Mouse (Mus musculus) right cerebral cortex, postnatal 10 days (tissue): ENCODE data around the gene Purb.

Source experiments
- DNase-seq, 2 experiments: peaks; one replicate each; pipeline ENCODE4 v3.0.0; 2021; ENCODE audit warnings: low spot score in 2 of 2

Purb gene

DNA sequence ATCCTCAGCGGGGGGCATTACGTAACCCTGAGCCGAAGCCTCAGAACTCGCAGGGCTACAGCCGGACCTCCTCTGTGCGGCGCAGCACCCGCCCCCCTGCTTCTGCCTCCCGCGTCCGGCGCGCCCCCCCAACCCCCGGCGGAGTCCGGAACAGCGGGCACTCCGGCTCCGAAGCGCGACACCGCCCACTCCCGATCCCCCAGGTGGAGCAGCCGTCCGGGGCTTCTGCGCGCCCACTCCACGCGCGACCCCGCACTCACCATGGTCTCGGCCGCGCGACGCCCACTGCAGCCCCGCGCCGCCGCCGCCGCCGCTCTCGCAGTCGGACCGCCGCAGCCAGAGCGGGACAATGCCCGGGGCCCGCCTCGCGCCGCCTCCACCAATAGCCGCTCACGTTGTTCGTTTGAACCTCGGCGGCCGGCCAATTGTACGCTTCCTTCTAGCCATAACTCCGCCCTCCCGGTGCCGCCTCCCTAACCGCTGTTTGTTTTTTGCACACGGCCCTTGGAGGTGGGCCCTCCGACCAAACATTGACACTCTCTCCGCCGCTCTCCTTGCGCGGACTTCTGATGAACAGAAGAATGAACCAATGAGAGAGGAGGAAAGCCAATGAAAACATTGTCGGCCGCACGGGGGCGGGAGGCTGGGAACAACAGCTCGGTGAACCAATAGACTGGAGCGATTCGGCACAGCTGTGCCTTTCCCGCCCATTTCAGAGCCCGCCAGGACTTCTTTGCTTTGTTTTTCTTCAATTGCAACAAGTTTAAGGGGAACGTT lies 31.5 kb downstream of the Purb start, which contains the start of gene H2afv:
H2afv (minus strand) TSS at position 367 of the 777 bp plus-strand sequence.
- peak; percentile 100 for DNase-seq

DNA sequence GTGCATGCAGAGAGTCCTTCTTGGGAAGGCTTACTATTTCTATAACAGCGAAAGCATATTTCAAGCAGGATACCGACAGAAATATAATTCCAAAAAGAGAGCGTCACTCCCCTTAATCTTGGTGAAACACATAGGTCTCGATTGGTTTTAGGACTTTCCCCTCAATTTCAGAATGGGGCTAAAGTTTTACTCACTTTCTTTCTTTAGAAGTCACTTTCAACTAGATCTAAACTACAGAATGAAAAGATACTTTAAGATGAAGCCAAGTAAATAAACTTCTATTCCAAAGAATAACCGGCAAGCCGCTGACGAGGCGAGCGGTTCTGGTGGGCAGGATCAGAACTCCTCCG lies 32.0 kb downstream of the Purb start:
- DNase-seq: no peak

DNA sequence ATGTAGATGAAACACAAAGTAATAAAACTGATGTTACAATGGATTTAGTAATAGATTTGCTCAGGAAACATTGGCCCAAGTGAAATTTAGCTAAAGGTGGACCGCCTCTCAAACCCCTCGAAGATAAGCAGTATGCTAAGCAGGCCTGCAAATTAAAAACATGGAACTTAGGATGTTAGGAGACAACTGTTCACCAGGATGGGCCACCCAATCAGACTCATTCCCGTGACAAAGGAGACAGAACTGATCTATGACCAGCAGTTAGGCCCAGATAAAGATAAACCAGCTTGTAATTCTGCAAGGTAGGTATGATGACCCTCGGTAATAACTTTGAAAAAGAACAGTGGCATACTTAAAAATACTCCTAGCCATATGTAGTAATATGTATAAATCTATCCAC lies 32.6 kb downstream of the Purb start:
- DNase-seq: no peak

DNA sequence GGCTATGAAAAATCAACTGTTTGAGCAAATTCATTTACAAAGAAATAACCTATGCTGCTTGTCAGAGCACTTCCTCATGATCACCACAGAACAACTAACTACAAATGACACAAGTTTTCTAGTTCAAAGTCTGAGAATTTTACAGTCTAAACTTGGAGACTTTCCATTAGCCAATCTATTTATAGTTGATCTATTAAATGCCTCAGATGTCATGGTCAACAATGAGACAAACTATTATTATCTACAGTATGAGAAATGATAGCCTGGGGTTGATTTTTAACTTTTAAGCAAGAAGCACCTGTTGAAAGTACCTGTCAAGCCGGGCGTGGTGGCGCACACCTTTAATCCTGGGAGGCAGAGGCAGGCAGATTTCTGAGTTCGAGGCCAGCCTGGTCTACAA lies 33.2 kb downstream of the Purb start:
- no peak for DNase-seq

DNA sequence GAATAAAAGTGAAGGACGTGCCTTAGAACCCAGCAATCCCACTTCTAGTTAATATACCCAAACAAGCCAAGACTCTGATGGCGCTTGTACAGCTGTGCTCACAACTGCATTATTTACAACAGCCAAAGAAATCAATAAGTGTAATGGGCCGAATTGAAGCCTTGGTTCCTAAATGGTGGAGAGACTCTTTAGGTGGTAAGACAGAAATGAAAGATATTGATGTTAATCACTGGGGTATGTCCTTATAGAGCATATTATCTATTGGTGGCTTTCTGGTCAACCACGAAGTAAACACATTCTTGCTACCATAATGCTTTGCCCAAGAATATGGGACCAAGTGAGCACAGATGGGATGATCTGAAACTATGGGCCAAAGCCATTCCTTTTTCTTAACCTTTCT lies 35.5 kb downstream of the Purb start:
- DNase-seq: no peak

DNA sequence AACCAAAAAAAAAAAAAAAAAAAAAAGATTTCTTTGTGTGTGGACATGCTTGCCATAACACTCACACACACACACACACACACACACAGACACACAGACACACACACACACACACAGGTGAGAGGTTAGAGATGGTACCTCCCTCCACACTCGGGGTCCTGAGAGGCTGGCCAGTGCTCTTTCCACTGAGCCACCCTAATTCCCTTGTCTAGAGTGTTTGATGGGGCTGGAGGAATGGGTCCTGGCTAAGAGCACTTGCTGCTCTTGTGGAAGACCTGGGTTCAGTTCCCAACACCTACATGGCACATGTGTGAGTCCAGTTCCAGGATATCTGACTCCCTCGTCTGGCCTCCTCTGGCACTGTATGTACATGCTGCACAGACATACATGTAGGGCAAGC lies 38.0 kb downstream of the Purb start:
- DNase-seq: no peak

DNA sequence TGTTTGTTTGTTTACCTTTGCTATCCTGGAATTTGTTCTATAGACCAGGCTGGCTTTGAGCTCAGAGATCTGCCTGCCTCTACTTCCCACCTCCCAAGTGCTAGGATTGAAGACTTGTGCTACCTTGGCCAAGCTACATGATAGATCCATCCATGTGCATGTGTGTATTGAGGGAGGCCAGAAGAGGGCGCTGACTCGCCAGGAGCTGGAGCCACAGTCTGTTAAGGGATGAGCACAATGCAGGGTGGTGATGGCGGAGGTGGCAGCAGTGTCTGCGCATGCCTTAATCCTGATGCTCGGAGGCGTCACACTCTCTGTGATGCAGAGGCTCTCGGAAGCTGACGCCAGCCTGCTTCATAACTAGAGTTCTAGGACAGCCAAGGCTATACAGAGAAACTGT lies 39.3 kb downstream of the Purb start:
- peak; percentile 40 to 57 for DNase-seq

DNA sequence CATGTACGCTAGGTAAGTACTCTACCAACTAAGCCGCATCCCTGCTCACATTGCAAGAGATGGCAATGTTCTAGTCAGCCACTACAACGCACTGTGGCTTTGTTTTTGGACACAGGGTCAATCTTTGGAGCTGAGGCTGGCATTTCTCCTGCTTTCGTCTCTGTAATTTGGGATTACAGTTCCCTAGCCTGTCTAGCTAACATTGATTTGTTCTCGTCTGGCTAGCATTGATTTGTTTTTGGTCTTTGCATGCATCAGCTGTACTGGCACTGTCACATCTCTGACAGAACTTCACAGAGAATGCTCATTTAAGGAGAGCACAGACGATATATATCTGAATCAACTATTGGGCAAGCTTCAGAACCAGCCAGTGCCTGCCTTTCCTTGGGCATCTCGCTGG lies 45.5 kb downstream of the Purb start:
- DNase-seq: no peak

DNA sequence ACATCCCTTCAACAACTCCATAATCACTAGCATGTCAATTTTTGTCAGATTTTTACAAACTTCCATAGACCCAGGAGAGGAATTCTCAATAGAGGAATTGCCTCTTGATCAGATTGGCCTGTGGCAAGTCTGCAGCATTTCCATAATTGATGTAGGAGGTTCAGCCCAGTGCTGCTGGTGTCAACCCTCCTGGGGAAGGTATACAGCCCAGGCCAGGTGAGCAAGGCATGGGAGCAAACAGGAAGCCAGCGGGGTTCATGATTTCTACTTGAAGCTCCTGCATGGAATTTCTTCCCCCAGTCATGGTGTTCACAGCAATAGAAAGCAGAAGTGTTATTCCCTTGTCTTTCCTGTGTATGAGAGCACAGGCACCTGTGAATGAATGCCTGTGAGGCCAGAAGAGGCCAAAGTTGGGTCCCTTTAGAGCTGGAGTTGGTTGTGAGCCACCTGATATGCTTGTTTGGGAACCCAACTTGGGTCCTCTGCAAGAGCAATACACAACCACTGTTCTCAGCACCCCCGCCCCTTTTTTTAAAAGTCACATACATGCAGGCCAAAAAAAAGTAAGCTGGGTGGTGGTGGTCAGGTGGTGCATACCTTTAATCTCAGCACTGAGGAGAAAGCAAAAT lies 54.9 kb downstream of the Purb start:
- DNase-seq: no peak

DNA sequence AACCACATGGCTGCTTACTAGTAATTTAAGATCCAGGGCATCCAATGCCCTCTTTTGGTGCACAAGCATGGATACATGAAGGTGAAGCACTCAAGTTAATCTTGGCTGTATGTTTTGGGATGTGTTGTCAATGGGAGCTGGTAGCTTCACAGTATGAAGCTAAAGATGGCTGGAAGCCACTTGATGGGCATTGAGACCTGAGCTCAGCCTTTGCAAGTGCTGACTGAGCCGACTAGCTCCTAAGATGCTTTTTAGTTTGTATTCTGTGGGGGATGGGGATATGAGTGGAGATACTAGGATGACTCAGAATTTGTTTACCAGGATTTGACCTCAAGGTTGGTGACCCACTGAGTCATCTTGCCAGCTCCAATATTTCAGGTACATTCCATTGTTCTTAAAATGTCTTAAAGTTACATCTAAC lies 55.4 kb downstream of the Purb start:
- no peak for DNase-seq

DNA sequence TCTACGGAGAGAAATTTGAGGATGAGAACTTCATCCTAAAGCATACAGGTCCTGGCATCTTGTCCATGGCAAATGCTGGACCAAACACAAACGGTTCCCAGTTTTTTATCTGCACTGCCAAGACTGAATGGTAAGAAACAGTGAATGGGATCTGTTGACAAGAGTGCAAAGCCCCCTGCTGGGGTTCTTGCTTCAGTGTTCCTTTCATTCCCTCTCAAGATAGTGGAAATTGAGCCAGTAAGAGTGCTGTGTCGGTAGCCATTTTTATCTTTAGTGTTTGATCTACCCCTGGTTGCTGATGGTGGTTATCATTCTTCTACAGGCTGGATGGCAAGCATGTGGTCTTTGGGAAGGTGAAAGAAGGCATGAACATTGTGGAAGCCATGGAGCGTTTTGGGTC lies 56.6 kb downstream of the Purb start:
- peak in 1 of 2 experiments; percentile 23 for DNase-seq

DNA sequence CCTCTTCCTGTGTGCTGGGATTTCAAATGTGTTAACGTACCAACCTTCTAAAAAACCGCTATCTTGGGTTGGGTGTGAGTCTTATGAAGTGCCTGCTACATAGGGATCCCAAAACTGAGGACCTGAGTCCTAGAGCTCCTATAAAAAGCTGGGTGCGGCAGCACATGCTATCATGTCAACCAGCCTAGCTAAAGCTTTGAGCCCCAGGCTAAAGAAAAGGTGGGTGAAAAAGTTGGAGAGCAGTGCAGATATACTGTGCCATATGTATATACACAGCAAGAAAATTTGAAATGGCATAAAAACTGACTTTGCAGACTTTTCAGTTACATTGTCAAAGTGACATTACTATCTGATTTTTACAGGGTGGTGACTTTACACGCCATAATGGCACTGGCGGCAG lies 57.0 kb downstream of the Purb start:
- DNase-seq: no peak
